Mouse (Mus musculus) megakaryocyte, adult 5-6 weeks (primary cell): Measurements from ENCODE around the gene Zfp777. TPM values are rescaled to one million over a fixed set of nuclear protein-coding genes. Genes with fewer than 3 reads are reported as not detected.

Source experiments
- ATAC-seq: 2 replicates; pipeline ENCODE4 v1.8.0; 2016; ENCODE audit warnings: mild to moderate bottlenecking, inconsistent platforms; ENCODE audit not compliant: poor library complexity, severe bottlenecking
- total RNA-seq, 2 experiments: library from RNA; stranded (forward) in 1 of 2; stranded (reverse) in 1 of 2; fragments of 153-499, 151-499 nt in 1 of 2; fragments of 221-1000, 200-1000 nt in 1 of 2; gene quantifications; 2 replicates each; pipeline versions ENCODE4 v1.2.3 to v1.2.4; 2015 to 2017

Gene Zfp777
- total RNA-seq (2015): 5.3 and 5.9 TPM in 2 replicates
- total RNA-seq (2017): 8.9 and 9.7 TPM in 2 replicates

GRCm38 (mm10) chr6:48048426-48049272 lies at the start of gene Zfp777:
Gene Zfp777 (minus strand): TSS chr6:48048911.
- ATAC-seq: peak; percentile 88

- no peak for ATAC-seq
Observed at GRCm38 (mm10) chr6:48086957-48087715, 38.4 kb upstream of the Zfp777 start.

GRCm38 (mm10) chr6:48086471-48086878 lies 37.8 kb upstream of the Zfp777 start, which contains the start of gene Zfp746:
Gene Zfp746 (minus strand): TSS chr6:48086593.
- ATAC-seq: peak; percentile 87

- ATAC-seq: peak; percentile 51
Observed at GRCm38 (mm10) chr6:48085521-48086404, 37.1 kb upstream of the Zfp777 start.

- peak; percentile 61 for ATAC-seq
Observed at GRCm38 (mm10) chr6:48083733-48084191, 35.1 kb upstream of the Zfp777 start.

GRCm38 (mm10) chr6:48081952-48082351 lies 33.2 kb upstream of the Zfp777 start:
- no peak for ATAC-seq

GRCm38 (mm10) chr6:48081021-48081420 lies 32.3 kb upstream of the Zfp777 start:
- no peak for ATAC-seq

GRCm38 (mm10) chr6:48073316-48073715 lies 24.6 kb upstream of the Zfp777 start:
- no peak for ATAC-seq

- ATAC-seq: no peak
Observed at GRCm38 (mm10) chr6:48067492-48067891, 18.8 kb upstream of the Zfp777 start.

- ATAC-seq: no peak
Observed at GRCm38 (mm10) chr6:48065587-48066075, 16.9 kb upstream of the Zfp777 start.

- no peak for ATAC-seq
Observed at GRCm38 (mm10) chr6:48064451-48064850, 15.7 kb upstream of the Zfp777 start.

GRCm38 (mm10) chr6:48063940-48064339 lies 15.2 kb upstream of the Zfp777 start:
- ATAC-seq: no peak

GRCm38 (mm10) chr6:48060895-48061294 lies 12.2 kb upstream of the Zfp777 start:
- ATAC-seq: no peak

- ATAC-seq: no peak
Observed at GRCm38 (mm10) chr6:48060421-48060820, 11.7 kb upstream of the Zfp777 start.

- ATAC-seq: no peak
Observed at GRCm38 (mm10) chr6:48052136-48052535, 3.4 kb upstream of the Zfp777 start.

- no peak for ATAC-seq
Observed at GRCm38 (mm10) chr6:48051666-48052065, 3.0 kb upstream of the Zfp777 start.

GRCm38 (mm10) chr6:48049273-48050065 lies 758 bp upstream of the Zfp777 start:
- peak; percentile 29; the same call in 1 of the 2 replicates for ATAC-seq

- ATAC-seq: peak; percentile 20; the same call in 1 of the 2 replicates
Observed at GRCm38 (mm10) chr6:48047450-48048351, 1.0 kb downstream of the Zfp777 start.

GRCm38 (mm10) chr6:48047114-48047449 lies 1.6 kb downstream of the Zfp777 start:
- ATAC-seq: no peak
